Mouse (Mus musculus) G1E (cell line): ENCODE results near the gene Tmsb15b1. TPM values are rescaled to one million over a fixed set of nuclear protein-coding genes. Genes with fewer than 3 reads are reported as not detected.
"Not testable (repeated sequence)": the region's sequence is repeated elsewhere in the genome, so short reads cannot be mapped to it uniquely, and the experiment has no call there.

Experiments
- ATAC-seq: 2 replicates; pipeline ENCODE4 v1.8.0; 2016; ENCODE audit warnings: mild to moderate bottlenecking; ENCODE audit not compliant: insufficient number of reproducible peaks, poor library complexity, low FRiP score, severe bottlenecking; ENCODE audit errors: extremely low read depth
- DNase-seq: peaks from one replicate; pipeline ENCODE4 v3.0.0; 2012; ENCODE audit warnings: low spot score
- H3K27me3 ChIP-seq: 2 replicates; pipeline ENCODE4 v1.6.1; 2012; ENCODE audit warnings: mild to moderate bottlenecking, low read length, inconsistent platforms; ENCODE audit not compliant: insufficient read depth
- H3K36me3 ChIP-seq: replicated peaks from 2 replicates; pipeline ENCODE3; 2012; ENCODE audit warnings: mild to moderate bottlenecking, inconsistent platforms
- H3K4me1 ChIP-seq: 2 replicates; pipeline ENCODE4 v1.6.1; 2012; ENCODE audit warnings: low read depth, low read length, inconsistent platforms, mixed read lengths; ENCODE audit not compliant: insufficient read depth
- H3K4me3 ChIP-seq: 2 replicates; pipeline ENCODE4 v1.5.1; 2012; ENCODE audit warnings: low read depth, mild to moderate bottlenecking, inconsistent platforms, low read length, moderate library complexity, mixed read lengths
- H3K9me3 ChIP-seq: replicated peaks from 2 replicates; pipeline ENCODE4 v1.6.1; 2012; ENCODE audit warnings: inconsistent platforms
- CTCF ChIP-seq: IDR thresholded peaks from 2 replicates; pipeline ENCODE4 v1.5.1; 2012; ENCODE audit warnings: low read depth, low read length, inconsistent platforms, mixed read lengths
- GATA1 ChIP-seq: IDR thresholded peaks from 2 replicates; pipeline ENCODE4 v1.6.1; 2012; ENCODE audit warnings: borderline replicate concordance, low read length, inconsistent platforms, mixed read lengths
- GATA2 ChIP-seq: IDR thresholded peaks from 2 replicates; pipeline ENCODE4 v1.6.1; 2012; ENCODE audit warnings: low read depth, low read length, inconsistent platforms, borderline replicate concordance
- POLR2AphosphoS5 ChIP-seq: IDR thresholded peaks from 2 replicates; pipeline ENCODE4 v1.6.1; 2012; ENCODE audit warnings: low read depth, low read length, inconsistent platforms; ENCODE audit not compliant: insufficient replicate concordance
- TAL1 ChIP-seq: conservative IDR thresholded peaks from 2 replicates; pipeline ENCODE4 v1.6.1; 2012; ENCODE audit warnings: low read depth, low read length, inconsistent platforms, mixed read lengths
- polyA plus RNA-seq: library from polyadenylated mRNA; stranded (reverse); fragments of >175 nt; gene quantifications from 2 replicates; pipeline ENCODE4 v1.2.3, GENCODE M21; 2012
- total RNA-seq, 2 experiments: library from RNA; stranded (forward) in 1 of 2; stranded (reverse) in 1 of 2; fragments of 200-1000 nt in 1 of 2; fragments of >200 nt in 1 of 2; fragmentation: Nextera tagmentation in 1 of 2; gene quantifications; 2 replicates each; pipeline ENCODE4 v1.2.3; 2014 to 2017

Tmsb15b1 gene
- total and polyA plus RNA-seq, 3 experiments: 3.1 TPM; not detected in 2

GRCm38 (mm10) chrX:136992191-136992965, 15.7 kb upstream of the Tmsb15b1 start:
- no peak for DNase-seq
- Histone ChIP-seq H3K4me1 (no peaks in the 10 kb centered on the region), H3K4me3 (no peak overlapping the region), H3K36me3 (peaks cover 25% of the 10 kb centered on the region), H3K9me3 (no peaks in the 10 kb centered on the region), H3K27me3 (no peaks in the 10 kb centered on the region)
- ATAC-seq: no peak
- TF ChIP-seq GATA1: no peak
- no peak for TF ChIP-seq POLR2AphosphoS5
- no peak for TF ChIP-seq GATA2
- TF ChIP-seq CTCF: no peak
- no peak for TF ChIP-seq TAL1

- Histone ChIP-seq H3K4me1 (peaks cover 1% of the 10 kb centered on the region), H3K36me3 (peaks cover 21% of the 10 kb centered on the region), H3K27me3 (no peaks in the 10 kb centered on the region), H3K4me3 (no peak overlapping the region), H3K9me3 (no peaks in the 10 kb centered on the region)
- ATAC-seq: no peak
- no peak for TF ChIP-seq CTCF
- TF ChIP-seq GATA1: no peak
- TF ChIP-seq TAL1: no peak
- no peak for TF ChIP-seq POLR2AphosphoS5
- no peak for TF ChIP-seq GATA2
- no peak for DNase-seq
These were observed 14.6 kb upstream of the Tmsb15b1 start for GRCm38 (mm10) chrX:136991274-136991673.

- Histone ChIP-seq H3K4me1 (peaks cover 5% of the 10 kb centered on the region), H3K9me3 (no peaks in the 10 kb centered on the region), H3K4me3 (no peak overlapping the region), H3K27me3 (no peaks in the 10 kb centered on the region), H3K36me3 (no peaks in the 10 kb centered on the region)
- no peak for TF ChIP-seq GATA2
- no peak for TF ChIP-seq POLR2AphosphoS5
- TF ChIP-seq CTCF: no peak
- TF ChIP-seq TAL1: no peak
- TF ChIP-seq GATA1: no peak
- ATAC-seq (no peak), DNase-seq (peak; percentile 1)
These were observed 9.4 kb upstream of the Tmsb15b1 start for GRCm38 (mm10) chrX:136986039-136986438.

- Histone ChIP-seq H3K27me3 (no peaks in the 10 kb centered on the region), H3K4me1 (peaks cover 4% of the 10 kb centered on the region; the same call in 1 of the 2 replicates), H3K36me3 (no peaks in the 10 kb centered on the region), H3K9me3 (no peaks in the 10 kb centered on the region), H3K4me3 (no peak overlapping the region)
- no peak for ATAC-seq
- TF ChIP-seq CTCF (no peak), TAL1 (no peak), POLR2AphosphoS5 (no peak), GATA1 (no peak), GATA2 (no peak)
- DNase-seq: no peak
These were observed 1.9 kb upstream of the Tmsb15b1 start for GRCm38 (mm10) chrX:136978616-136979015.

GRCm38 (mm10) chrX:136975397-136975796, 1.3 kb downstream of the Tmsb15b1 start, which contains the start of gene Tmsb15b2:
Tmsb15b2 (minus strand) TSS chrX:136975497.
- H3K4me1 ChIP-seq, H3K27me3 ChIP-seq, H3K9me3 ChIP-seq, ATAC-seq, DNase-seq, H3K36me3 ChIP-seq, H3K4me3 ChIP-seq: not testable (repeated sequence)

- H3K9me3 ChIP-seq: no peaks in the 10 kb centered on the region
- H3K4me3 ChIP-seq: no peak overlapping the region
- no peak for TF ChIP-seq POLR2AphosphoS5
- no peak for TF ChIP-seq GATA2
- TF ChIP-seq CTCF: no peak
- TF ChIP-seq TAL1: no peak
- no peak for TF ChIP-seq GATA1
- no peak for ATAC-seq
- DNase-seq: no peak
- no peaks in the 10 kb centered on the region for H3K4me1 ChIP-seq
- no peaks in the 10 kb centered on the region for H3K36me3 ChIP-seq
- H3K27me3 ChIP-seq: no peaks in the 10 kb centered on the region
These were observed 17.0 kb downstream of the Tmsb15b1 start for GRCm38 (mm10) chrX:136959688-136960087.

- DNase-seq, H3K4me3 ChIP-seq, H3K4me1 ChIP-seq, H3K36me3 ChIP-seq, ATAC-seq, H3K9me3 ChIP-seq, H3K27me3 ChIP-seq: not testable (repeated sequence)
These were observed 18.4 kb downstream of the Tmsb15b1 start for GRCm38 (mm10) chrX:136958300-136958699.

- H3K4me3 ChIP-seq, H3K27me3 ChIP-seq, H3K36me3 ChIP-seq, DNase-seq, H3K9me3 ChIP-seq, H3K4me1 ChIP-seq: not testable (repeated sequence)
- peak; percentile 28; the same call in 1 of the 2 replicates for ATAC-seq
These were observed 18.9 kb downstream of the Tmsb15b1 start for GRCm38 (mm10) chrX:136957583-136958279.
